Mouse (Mus musculus) cerebellum, postnatal 4 days (tissue): Measurements from ENCODE around the gene Sh3rf1.

Experiments used
- DNase-seq, 2 experiments: peaks; one replicate each; pipeline ENCODE4 v3.0.0; 2022; ENCODE audit warnings: low spot score in 2 of 2, mixed read lengths in 1 of 2

Sh3rf1 gene

GRCm38 (mm10) chr8:61286394-61286793, 62.7 kb downstream of the Sh3rf1 start:
- DNase-seq = no peak

- no peak for DNase-seq
These were observed 63.2 kb downstream of the Sh3rf1 start for GRCm38 (mm10) chr8:61286795-61287385.

DNA sequence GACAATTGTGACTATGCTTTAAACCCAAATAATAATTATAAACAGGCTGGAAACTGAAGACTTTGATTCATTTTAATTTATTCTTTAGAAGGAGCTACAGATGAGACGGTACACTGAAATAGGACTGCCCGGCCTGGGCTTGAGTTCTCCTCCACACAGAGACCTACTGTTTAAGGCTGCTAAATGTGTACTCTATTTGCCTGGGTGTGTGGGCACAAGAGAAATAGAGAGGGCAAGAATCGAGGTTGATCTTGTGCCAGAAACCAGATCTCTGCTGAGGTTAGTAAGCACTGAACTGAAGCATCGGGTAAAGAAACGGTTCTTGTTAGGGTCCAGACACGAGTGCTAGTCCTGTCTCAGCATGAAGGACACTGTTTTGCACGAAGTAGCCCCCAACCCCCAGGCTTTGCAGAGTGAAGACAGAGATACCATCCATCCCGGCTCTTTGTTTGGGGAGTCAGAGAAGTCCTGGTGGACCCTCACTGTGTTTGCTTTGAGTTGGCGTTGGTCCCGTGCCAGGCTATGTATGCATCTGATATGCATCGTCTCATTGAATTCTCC, 64.4 kb downstream of the Sh3rf1 start:
- no peak for DNase-seq

GRCm38 (mm10) chr8:61288676-61289075, 65.0 kb downstream of the Sh3rf1 start:
- DNase-seq = no peak

GRCm38 (mm10) chr8:61295040-61295439, 71.4 kb downstream of the Sh3rf1 start:
- DNase-seq = no peak

GRCm38 (mm10) chr8:61295441-61295840, 71.8 kb downstream of the Sh3rf1 start:
- DNase-seq = no peak

DNA sequence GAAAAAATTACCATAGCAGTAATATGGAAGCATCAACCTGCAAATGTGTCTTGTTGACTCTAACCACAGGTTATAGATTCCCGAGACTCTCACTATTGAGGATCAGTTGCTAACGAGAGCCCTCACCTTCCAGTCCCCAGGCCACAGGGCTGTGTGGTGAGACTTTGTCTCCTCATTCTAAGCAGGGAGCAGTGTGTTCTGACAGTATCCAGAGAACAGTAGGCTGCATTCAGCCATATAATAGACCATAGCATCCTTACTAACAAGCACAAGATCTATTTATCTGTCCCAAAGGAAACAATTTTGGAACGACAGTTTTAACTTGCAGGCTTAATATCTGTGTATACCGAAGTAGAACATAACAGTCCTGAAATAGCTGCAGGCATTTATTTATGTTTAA, 75.2 kb downstream of the Sh3rf1 start:
- DNase-seq = no peak

DNA sequence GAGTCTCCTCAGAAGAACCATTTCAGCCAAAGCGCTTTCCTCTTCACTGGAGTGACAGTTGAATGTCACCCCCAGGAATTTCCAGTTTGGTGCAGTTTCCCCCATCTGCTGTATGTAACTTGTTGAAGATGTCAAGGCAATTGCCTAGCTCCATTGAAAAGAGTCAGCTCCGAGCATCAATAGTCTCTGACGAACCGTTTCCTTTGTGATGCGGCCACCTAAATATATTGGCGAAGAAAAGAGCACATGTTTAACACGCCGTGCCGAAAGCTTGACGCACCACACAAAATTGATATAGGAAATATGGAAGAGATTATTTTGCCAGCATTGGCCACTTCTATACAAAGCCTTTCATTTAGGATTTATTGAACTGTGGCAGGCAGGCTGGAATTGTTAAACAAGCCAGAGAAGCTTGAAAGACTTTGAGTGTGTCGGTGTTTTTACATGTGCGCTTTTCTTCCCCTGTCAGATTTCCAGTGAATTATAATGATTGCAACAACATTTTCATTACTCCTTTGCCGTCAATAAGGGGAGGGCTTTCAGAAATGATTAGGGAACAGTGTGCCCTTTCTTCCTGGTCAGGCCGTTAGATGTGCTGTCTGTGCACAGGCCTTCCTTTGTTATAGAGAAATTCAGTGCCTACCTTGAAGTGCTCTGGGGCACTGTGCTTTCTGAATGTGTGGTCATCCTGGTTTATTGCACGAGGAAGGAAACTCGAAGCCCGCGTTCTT, 77.8 kb downstream of the Sh3rf1 start:
- no peak for DNase-seq

DNA sequence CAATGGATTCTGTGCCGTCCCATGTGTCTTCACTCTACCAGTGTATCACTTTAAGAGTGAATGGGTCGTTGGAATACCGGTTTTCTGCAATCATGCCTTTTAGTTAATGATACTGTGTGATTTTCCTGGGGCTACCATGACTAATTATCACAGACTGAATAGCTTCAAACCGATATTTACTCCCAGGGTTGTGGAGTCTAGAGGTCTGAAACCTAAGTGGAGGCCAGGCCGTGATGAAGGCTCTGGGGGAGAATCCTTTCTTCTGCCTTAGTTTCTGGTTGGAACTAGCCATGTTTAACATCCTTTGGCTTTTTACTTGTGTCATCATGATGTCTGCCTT, 78.3 kb downstream of the Sh3rf1 start:
- no peak for DNase-seq

GRCm38 (mm10) chr8:61305451-61306070, 81.9 kb downstream of the Sh3rf1 start:
- no peak for DNase-seq

- DNase-seq = no peak
These were observed 82.9 kb downstream of the Sh3rf1 start for GRCm38 (mm10) chr8:61306501-61307112.

DNA sequence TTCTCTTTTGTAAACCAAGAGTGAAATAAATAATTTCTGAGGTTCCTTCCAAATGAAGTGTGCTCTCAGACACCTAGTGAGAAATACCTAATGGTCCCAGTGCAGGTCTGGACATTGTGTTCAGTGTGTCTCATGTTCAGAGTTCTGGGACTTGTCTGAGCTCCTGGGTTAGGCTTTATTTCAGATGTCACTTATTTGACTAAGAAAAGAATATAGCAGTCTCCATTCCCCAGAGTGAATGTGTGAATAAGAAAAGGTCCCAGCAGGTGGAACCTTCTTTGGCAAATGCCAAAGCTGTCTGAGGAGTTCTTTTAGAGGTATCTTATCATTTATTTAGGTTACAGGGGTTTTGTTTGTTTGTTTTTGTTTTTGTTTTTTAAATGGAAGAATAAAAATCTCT, 85.2 kb downstream of the Sh3rf1 start:
- DNase-seq = no peak

DNA sequence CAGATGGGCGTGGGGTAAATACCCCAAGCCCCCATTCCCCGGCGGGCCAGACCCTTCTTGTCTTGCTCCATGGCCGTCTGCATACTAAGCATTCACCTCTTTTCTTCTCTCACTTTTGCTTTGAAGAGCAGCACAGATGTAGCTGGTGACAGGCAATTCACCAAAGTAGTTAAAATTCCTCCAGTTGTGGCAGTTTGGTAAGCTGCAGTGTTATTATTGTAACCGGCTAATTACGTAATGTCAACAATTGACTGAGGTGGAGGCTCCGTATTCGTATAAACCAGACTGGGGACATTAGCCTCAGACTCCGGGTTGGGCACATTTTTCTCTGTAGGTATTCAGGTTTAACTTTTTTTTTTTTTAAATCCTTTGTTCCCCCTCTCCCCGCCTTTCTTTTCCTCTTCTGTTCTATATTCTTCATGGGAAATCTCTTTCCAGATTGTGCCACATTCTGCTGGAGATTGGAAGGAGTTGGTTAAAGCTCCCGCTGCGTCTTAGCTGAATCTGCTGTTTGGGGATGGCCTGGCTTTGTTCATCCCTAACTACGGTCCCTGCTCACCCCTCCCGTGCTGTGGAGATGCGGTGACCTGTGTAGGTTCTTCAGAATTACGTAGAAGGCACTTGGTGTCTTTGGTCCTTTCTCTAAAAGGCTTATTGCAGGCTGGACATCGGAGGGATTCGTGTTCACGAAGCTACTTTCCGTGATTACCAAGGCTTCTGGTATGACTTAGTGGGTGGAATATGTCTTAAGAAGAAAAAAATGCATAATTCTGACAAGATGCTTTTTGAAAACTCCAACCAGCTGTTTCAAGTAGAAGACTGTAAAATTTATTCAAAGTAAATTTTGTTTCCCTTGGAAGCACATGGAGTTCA, 86.1 kb downstream of the Sh3rf1 start:
- DNase-seq = no peak

- no peak for DNase-seq
These were observed 86.8 kb downstream of the Sh3rf1 start for GRCm38 (mm10) chr8:61310403-61310871.

DNA sequence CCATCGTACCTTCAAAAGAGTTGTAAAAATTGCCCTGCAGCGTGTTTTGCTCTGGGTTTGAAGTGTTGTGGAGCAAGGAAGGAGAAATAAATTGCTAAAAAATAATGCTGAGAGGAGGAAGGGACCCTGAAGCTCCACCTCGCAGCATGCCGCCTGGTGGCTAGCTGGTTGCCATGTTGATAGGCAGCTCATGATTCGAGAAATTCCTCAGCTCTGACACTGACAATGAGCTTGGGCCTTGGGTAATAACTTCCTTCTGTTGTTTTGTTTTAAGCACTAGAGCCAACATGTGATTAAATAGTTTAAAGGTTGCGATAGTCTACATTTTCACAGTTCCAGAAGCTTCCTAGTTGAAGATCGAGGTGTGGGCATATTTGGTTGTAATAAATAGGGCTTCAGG, 89.3 kb downstream of the Sh3rf1 start:
- no peak for DNase-seq

DNA sequence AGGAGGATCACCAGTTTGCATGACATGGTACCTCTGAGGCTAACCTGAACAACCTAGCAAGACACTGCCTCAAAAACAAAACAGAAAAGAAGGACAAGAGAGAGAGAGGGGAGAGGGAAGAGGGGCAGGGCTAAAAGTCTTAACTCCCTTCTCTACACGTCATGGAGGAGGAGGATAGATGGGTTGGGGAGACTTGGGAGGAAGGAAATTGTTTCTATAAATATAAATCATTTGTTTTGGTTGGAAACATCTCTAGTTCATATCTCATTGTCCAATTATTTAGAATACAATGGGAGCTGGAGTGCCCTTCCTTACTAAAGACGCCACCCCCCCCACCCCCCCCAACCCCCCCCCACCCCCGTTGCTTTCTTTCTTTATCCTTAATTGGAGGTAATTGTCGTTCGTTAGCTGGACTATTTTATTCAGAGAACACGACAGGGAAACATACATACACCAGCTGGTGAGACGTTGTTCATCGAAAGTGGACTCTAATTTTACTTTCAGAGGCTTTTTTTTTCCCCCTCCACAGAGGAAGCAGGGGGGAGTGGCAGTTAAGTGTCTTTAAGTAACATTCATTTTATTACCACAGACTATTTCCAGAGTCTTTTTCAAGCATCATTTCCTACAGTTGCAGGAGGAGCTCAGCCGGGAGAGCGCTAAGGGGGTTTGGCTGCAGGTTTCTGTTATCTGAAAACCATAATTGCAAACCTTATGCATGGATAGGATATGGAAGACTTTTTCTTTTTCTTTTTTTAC, 92.5 kb downstream of the Sh3rf1 start:
- DNase-seq = no peak

DNA sequence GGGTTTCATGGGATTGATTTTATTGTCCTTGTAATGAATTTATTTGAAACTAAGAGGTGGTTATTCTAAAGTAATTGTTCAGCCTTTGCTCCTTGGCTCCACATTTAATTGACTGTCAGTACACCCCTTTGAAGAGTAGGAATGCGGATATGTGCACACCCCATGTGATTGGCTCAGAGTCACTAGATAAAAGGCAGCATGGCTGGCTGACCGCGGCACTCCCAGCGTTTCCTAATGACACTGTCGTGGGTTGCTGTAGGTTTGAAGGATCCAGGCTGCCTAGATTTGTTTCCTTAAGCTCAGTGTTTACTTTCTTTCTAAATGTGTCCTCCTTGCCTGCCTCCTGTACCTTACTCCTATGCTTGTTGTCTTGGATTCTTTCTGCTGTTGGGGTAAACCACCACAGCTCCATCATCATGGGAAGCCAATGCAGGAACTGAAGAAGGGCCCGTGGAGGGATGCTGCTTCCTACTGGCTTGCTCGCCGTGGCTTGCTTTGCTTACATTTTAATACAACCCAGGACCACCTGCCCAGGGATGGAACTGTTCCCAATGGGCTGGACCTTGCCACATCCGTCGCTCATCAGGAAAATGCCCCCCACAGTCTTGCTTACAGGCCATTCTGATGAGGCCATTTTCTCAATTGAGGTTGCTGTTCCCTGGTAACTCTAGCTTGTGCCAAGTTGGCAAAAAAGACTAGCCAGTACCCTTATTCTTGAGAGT, 93.3 kb downstream of the Sh3rf1 start:
- no peak for DNase-seq

DNA sequence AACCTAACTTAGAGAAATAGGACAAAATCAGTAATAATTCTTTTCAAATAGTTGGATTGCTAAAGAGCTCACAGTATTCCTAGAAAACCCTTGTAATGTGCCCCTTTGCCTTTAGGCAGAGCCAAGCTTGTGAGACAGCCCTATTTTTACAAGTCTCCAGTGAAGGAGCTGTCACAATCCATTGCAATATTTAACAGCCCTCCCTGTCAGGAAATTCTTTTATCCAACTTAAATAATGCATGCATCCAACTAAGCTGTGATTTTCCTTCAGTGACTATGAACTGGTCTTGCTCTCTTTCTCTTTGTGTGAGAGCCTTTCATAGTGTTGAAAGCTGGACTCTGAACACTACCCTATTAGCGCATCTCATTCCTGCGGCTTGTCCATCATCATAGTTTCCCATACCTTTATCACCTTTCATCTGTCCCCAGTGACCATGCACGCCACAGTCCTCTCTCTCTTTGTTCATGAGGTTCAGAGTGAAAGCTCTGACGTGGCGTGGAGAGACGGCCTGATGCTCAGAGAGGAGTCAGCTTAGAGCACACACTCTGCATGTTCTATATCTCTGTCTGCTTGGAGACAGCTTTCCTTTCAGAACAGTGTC, 94.0 kb downstream of the Sh3rf1 start:
- DNase-seq = no peak

DNA sequence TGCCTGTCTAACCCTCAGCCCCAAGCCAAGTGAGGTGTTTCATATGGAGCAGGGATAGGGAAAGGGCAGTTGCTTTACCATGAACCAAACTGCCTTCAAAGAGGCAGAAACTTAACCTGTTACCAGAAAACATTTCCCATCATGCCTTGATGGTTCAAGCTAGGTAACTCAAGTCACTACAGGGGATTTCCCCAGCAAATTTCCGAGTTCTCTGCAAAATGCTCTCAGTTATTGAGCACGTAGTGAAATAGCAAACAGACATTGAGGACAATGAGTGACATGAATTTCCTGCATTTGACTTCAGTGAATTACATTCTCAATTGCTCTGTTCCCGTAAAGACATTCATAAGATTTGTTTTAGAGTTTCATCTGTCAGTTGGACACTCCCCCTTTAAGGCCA, 97.5 kb downstream of the Sh3rf1 start:
- DNase-seq = no peak

- no peak for DNase-seq
These were observed 98.1 kb downstream of the Sh3rf1 start for GRCm38 (mm10) chr8:61321780-61322179.
